Mouse (Mus musculus) layer of hippocampus, postnatal 25 days (tissue): ENCODE measurements around the gene Eva1c. TPM values are rescaled to one million over a fixed set of nuclear protein-coding genes. Genes with fewer than 3 reads are reported as not detected.

Source experiments
- DNase-seq, 2 experiments: peaks; one replicate each; pipeline ENCODE4 v3.0.0; 2022; ENCODE audit warnings: mixed read lengths in 2 of 2, low spot score in 1 of 2; ENCODE audit errors: extremely low spot score in 1 of 2
- total RNA-seq, 2 experiments: library from RNA; stranded (reverse); gene quantifications; 2 replicates each; pipeline ENCODE4 v1.2.3; 2021

Gene Eva1c
- total RNA-seq, 2 experiments from 2014 or later: 1.6 TPM

DNA sequence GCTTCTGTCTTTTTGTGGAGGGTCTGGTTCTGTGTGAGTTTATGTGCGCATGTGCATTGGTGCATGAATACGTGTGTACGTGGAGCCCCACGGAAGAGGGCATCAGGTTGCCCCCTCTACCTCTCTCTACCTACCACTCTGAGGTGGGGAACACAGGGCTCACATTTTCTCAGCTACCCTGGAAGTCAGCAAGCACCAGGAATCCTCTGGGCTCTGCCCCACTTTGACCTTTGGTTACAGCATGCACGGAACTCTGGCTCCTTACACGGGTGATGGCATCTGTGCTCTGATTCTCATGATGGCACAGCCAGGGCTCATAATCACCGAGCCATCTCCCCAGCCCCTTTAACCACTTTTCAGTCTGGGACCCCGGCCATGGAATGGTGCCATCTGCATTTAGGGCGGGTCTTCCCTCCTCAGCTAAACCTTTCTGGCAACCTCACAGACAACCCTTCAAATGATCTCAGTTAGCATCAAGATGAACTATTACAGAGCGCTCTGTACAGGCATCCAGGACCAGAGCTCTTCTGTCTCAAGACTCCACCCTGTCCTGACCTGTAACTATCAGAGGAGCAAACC is 37.0 kb downstream of the Eva1c start:
- no peak for DNase-seq

DNA sequence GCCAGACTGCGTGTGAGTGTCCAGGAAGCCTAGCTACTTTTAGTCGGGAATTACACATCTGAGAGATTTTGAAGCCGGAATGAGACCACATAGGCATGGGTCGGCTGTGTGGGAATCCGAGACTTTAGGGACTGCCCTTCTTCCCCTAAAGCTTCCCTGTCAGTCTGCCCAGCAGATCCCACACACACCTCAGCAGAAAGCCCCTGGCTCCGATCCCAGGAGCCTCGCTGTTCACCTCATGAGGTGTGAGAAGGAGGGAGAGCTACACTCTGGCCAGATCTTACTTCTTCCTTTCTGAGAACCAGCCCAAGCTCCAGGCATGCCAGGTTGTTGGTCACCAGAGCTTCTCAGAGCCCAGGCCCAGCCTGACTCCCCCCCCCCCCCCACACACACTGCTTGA is 38.2 kb downstream of the Eva1c start:
- DNase-seq: no peak

GRCm38 (mm10) chr16:90865652-90866051 is 39.1 kb downstream of the Eva1c start:
- no peak for DNase-seq

- DNase-seq: no peak
These were observed 41.6 kb downstream of the Eva1c start for GRCm38 (mm10) chr16:90868129-90868528.

DNA sequence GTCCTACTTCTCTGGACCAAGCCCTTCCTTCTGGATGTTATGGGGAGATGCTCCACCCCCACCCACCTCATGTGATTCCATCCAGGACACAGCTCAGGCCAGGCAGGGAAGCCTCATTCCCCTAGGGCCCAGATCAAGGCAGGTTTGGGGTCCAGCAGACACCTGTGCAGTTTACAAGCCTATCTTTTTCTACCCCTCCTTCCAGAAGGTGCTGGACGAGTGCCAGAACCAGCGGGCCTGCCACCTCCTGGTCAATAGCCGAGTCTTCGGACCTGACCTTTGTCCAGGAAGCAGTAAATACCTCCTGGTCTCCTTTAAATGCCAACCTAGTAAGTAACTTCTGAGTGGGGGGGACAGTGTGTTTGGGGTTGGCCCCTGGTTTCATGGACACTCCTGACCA is 42.8 kb downstream of the Eva1c start:
- DNase-seq: no peak

DNA sequence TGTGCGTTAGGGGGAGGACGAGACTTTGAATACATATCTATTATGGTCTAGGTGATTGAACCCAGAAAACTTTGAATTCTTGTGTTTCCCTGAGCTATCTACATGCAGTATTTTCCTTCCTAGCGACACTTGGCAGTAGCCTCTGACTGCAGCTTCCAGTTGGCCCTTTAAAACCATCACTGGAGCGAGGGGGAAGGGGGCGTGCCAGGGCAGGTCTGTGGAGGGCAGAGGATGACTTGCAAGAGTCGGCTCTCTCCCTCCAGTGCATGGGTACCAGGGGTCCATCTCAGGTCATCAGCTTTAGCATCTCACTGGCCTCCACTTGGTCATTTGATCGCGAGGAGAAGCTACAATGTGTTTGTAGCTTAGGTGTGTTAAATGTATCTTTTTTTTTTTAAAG is 46.4 kb downstream of the Eva1c start:
- no peak for DNase-seq

GRCm38 (mm10) chr16:90874536-90874935 is 48.0 kb downstream of the Eva1c start:
- DNase-seq: no peak

- no peak for DNase-seq
These were observed 51.8 kb downstream of the Eva1c start for GRCm38 (mm10) chr16:90878135-90878860.

- DNase-seq: no peak
These were observed 56.0 kb downstream of the Eva1c start for GRCm38 (mm10) chr16:90882501-90882977.

DNA sequence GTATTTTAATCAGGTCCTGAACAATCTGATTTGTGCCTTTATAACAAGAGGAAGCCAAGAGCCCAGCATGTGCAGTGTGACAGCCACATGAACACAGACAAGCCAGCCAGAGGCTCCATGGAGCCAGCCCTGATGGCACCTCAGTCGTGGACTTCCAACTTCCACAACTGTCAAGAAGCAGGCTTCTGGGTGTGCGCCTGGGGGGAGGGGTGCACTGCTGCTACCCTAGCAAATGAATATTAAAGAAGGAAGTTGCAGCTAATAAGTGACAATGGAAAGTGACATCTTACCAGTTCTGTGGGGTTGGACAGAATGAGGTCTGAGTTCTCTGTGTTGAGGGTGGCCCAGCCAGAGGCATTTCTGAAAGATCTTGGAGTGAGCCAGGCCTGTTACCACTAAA is 58.8 kb downstream of the Eva1c start:
- DNase-seq: no peak

DNA sequence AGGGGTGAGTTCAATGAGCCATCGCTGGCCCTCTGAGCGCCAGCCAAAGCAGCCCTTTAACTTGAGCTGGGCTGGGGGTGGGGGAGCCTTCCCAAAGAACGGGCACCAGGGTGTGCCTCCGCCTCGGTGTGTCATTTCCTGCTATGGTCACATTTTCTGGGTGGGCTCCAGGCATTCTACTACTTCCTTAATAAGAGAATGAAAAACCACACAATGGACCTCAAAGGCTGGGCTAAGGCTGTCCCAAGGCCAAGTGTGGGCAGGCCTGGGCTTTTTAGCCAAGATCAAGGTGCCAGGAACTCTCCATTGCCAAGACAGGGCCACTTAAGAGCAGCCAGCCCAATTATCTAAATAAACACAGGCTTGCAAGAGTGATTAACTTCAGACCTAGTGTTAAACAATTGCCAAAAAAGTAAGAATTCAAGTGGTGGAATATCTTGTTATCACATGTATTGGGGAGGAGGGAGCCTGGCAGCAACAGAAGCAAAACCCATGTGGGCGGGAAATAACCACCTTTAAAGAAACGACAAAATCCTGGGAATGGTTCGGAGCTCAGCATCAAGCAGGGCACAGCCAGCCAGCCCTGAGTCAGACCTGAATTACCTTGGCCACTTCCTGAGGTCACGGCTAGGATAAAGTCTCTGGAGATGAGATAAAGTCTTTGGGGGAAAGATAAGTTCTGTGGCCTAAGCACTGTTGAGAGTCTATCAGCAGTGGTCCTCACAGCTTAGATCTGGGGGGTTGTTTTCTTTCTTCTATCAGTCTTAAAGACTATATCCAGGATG is 59.5 kb downstream of the Eva1c start:
- no peak for DNase-seq

DNA sequence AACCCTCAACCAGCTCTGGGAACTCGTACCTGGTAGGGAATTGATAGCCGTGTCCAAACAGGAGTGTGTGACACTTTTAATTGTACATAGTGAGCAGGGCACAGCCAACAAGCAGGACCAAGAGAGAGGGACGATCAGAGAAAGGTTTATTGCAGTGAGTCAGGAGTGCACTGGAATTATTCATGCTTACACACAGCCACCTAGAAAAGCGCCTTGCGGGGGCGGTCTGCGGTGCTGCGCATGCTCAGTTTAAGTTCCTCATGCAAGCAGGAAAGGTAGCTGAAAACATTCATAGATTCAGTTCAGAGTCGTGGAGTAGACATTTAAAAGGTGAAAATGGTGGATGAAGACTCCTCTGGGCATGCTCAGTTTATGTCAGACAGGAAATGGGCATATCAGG is 64.2 kb downstream of the Eva1c start:
- no peak for DNase-seq

GRCm38 (mm10) chr16:90891601-90892000 is 65.1 kb downstream of the Eva1c start:
- DNase-seq: no peak

GRCm38 (mm10) chr16:90892081-90892480 is 65.6 kb downstream of the Eva1c start:
- DNase-seq: no peak

- no peak for DNase-seq
These were observed 66.5 kb downstream of the Eva1c start for GRCm38 (mm10) chr16:90893019-90893418.

- DNase-seq: no peak
These were observed 67.3 kb downstream of the Eva1c start for GRCm38 (mm10) chr16:90893792-90894191.

GRCm38 (mm10) chr16:90897651-90898050 is 71.1 kb downstream of the Eva1c start:
- DNase-seq: no peak

- DNase-seq: no peak
These were observed 73.0 kb downstream of the Eva1c start for GRCm38 (mm10) chr16:90899498-90899897.

- DNase-seq: no peak
These were observed 74.8 kb downstream of the Eva1c start for GRCm38 (mm10) chr16:90901364-90901763.

- DNase-seq: no peak
These were observed 76.8 kb downstream of the Eva1c start for GRCm38 (mm10) chr16:90903300-90903699.

- no peak for DNase-seq
These were observed 80.7 kb downstream of the Eva1c start for GRCm38 (mm10) chr16:90907250-90907649.
